Mouse (Mus musculus): ENCODE measurements around the gene Elavl3.

Gene Elavl3

DNA sequence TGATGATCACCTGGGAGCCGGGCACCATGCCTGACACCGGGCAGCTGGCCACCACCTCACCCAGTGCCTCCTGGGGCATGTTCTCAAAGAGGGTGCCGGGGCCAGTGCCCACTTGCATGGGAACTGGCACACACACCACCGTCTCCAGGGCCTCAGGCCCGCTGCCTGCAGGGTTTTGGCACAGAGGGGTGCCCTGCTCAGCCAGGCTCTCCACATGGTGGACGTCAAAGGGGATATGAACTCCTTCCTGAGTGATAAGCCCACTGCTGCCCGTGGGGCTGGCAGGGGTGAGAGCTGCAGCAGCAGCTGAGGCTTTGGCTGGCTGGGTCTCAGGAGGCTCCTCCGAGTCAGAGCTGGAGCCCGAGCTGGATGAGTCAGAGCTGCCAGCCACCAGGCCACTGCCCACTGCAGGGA, 6.2 kb upstream of the Elavl3 start:
- DNase-seq (ENCODE audit: low spot score in 2 of 2) = no peak

GRCm38 (mm10) chr9:22057031-22057517, 5.3 kb upstream of the Elavl3 start:
- no peak for DNase-seq (ENCODE audit: low spot score in 2 of 2)

DNA sequence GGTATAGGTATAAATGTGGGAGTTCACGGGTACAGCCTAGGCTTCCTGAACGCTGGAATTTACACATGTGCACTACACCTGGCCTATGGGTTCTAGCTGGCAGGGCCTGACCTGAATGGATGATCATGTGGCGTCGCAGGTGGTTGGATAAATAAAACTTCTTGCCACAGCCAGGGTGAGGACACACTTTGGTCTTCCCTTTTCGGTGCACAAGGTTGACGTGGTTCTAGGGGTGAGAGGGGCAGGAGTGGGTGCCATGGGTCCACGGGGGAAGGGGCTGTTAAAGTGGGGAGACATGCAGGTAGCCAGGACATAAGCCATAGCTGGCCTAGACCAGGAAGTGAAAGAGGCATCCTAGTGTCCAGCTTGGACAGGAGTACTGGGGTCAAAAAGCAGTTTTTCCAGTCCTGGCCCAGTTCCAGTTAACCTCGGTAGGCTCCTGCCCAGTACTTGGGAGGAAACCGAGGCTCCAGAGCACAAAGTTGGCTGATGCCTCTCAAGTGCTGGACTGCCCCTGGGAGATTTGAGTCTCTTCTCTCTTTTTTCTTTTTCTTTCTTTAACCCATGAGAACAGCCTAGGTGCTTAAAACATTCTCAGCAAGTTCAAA, 4.6 kb upstream of the Elavl3 start:
- no peak for DNase-seq (ENCODE audit: low spot score in 2 of 2)

DNA sequence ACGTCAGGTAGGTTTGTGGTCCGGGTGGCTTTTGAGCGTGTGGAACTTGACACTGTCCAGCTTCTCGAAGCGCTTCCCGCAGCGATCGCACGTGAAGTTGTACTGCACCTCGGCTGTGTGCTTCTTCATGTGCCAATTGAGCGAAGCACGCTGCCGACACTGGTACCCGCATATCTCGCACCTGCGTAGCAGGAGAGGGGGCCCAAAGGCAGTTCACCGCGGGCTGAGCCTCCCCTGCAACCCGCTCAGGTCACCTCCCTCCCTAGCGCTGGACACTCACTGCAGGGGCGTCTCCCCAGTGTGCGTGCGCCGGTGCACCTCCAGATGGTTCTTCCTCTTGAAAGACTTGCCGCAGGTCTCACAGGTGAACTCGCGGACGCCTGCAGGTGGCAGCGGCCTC, 3.9 kb upstream of the Elavl3 start:
- DNase-seq (ENCODE audit: low spot score in 2 of 2) = no peak

DNA sequence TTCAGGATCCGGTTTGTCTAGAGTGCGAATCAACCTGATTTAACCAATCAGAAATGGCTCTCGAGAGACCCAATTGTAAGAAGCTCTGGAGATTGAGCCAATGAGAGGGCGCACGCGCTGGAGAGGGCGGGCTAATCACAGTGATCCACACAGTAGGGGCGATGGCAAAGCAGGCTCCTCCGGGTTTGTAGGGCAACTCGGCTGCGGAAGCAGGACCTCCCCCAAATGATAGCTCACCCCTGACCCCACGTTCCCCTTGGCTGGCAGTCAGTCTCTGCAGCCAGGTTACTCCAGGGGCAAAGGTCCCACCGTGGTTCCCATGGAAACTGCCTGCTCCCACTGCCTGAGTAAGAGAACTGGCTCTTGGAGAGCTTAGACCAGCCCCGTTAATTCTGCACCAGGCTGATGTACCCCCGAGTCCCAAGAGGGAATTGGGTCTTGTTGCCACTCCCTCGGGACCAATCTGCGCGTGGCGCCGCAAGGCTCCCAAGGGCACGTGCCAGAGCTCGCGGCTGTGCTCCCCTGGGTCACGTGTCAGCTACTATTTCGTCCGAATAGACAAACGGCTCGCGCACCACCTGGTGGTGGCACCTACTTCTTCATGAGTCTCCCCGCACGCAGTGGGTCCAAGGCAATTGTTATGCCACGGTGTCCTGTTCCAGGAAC, 2.7 kb upstream of the Elavl3 start:
- DNase-seq (ENCODE audit: low spot score in 2 of 2) = peak; percentile 81 to 88

GRCm38 (mm10) chr9:22053657-22054056, 1.8 kb upstream of the Elavl3 start:
- no peak for DNase-seq (ENCODE audit: low spot score in 2 of 2)

DNA sequence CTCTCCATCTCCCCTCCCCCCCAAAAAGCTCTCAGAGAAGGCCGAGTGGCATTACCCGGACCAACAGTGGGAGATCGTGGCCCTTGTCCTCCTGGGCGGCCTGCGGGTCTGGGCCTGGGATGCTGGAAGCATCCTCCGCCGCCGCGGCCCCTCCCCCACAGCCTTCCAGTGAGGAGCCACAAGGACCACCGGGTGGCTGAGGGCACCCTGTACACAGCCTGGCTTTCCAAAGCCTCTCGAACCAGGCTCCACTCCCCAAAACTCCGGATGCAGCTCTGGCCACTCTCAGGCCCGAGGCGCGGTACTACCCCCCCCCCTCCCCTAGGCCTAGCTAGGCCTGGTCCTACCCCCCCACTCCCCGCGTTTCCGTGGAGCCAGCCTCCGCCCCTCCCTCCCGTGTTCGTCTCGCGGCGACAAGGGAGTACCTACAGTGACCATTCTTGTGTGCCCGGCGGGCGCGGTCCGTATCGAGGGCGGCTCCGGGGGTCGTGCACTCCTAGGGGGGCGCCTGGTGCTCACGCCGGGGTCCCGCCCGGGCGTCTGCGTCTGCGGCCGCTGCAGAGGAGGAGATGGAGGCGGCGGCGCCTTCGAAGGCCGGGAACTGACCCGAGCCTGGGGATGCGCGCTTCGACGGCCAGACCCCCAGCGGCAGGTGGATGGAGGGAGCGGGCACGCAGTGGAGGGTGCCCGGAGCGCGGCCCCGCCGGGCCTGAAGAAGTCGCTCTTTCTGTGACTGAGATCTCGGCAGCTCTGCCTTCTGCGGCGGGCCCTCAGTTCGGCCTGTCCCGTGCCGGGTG, 464 bp downstream of the Elavl3 start:
- DNase-seq (ENCODE audit: low spot score in 2 of 2) = no peak

DNA sequence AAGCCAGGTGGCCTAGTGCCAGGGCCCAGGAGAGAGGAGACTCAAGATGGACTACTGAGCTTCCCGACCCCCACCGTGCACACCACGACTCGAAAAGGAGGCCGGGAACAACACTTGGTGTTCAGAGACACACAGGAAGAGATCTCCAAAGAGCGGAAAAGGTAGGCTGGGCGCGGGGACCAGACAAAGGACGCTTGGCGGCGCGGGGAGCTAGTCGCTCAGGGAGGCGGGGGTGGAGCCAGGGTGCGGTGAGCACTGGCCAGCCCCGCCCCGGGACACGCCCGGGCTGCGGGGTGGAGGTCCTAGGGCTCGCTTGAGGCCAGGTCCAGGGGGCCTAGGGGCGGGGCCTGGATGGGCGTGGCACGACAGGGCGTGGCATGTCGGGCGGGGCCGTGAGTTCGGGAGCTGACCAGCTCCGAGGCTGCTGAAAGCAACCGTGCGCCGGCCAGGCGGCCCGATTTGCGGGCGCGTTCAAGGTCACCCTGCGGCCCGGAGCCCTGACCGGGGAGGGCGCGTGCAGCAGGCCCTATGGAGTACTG, 1.4 kb downstream of the Elavl3 start:
- DNase-seq (ENCODE audit: low spot score in 2 of 2) = peak in 1 of 2 experiments; percentile 64

DNA sequence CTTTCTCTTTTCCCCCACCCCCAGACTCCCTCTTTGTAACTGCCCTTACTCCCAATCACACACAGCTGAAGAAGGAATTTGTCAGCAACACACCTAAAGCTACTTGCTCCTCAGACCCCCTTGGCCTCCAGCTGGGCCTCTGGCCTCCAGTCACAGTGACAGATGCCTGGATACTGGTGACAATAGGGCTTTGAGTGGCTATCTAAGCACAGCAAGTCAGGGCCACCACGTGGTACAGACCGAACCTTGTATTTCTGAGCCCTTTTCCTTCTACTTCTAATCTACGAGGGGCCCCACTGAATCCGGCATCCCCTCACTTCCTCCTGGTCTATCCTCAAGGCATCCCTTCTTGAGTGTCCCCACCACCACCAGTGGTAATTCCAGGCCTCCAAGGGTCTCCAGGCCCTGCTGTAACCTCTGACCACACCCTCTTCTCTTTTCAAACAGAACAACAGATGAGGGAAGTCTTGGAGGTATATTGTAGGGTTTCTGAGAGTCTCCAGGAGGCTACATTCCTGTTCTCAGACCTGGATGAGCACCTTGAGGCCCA, 2.0 kb downstream of the Elavl3 start:
- DNase-seq (ENCODE audit: low spot score in 2 of 2) = no peak

- DNase-seq (ENCODE audit: low spot score in 2 of 2) = no peak
Measured at GRCm38 (mm10) chr9:22049315-22049714, 2.5 kb downstream of the Elavl3 start.

DNA sequence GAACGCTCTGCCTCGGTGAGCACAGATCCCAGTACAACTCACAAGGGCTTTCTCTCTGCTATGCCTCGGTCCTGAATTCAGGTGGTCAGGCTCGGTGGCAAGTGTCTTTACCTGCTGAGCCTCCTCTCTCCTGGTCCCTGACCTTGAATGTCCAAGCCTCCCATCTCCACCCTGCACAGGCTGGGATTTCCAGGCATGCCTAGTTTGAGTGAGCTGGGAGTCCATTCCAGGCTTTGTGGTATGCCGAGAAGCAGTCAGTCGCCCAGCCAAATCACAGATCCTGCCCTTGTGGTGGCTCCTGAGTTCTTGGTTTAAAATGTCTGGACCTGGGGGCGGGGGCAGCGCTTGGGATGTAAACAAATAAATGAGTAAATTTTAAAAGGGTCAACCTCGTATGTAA, 4.5 kb downstream of the Elavl3 start:
- DNase-seq (ENCODE audit: low spot score in 2 of 2) = no peak

DNA sequence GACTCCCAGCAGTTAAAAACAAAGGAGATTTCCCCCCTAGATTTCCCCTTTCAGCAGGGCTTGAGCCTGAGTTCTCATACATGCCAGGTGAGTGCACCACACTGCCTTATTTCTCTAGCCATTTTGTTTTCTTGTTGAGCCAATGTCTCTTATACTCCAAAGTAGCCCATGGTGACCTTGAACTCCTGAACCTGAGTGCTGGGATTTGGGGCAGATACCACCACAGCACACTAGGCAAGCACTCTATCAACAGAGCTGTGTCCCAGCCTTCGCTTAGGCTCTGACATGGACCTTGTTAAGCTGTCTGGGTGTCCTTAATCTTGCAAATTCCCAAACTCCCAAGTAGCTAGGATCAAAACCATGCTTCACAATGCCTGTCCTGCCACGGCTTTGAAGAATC, 10.0 kb downstream of the Elavl3 start:
- no peak for DNase-seq (ENCODE audit: low spot score in 2 of 2)

- DNase-seq (ENCODE audit: low spot score in 2 of 2) = no peak
Measured at GRCm38 (mm10) chr9:22037826-22038225, 14.0 kb downstream of the Elavl3 start.

GRCm38 (mm10) chr9:22035300-22036044, 16.4 kb downstream of the Elavl3 start:
- DNase-seq (ENCODE audit: low spot score in 2 of 2) = no peak

DNA sequence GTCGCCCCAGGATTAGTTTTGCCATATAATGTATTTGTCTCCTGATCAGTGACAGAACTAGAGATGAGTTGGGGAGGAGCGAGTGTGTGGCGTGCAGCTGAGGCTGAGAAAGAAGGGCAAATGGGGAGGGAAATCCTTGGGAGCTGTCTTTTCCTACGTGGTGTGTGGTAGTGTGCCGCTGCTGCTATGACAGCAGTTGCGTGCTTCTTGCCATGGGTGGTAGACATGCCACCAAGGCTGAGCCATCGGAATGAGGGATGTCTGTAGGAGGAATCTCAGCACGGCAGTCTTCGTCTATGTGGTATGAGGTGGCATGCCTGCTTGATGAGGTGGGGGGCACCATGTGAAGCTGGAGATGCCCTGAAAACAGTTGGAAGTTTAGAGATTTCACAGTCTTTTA, 21.4 kb downstream of the Elavl3 start:
- no peak for DNase-seq (ENCODE audit: low spot score in 2 of 2)

GRCm38 (mm10) chr9:22028467-22028866, 23.4 kb downstream of the Elavl3 start:
- no peak for DNase-seq (ENCODE audit: low spot score in 2 of 2)

DNA sequence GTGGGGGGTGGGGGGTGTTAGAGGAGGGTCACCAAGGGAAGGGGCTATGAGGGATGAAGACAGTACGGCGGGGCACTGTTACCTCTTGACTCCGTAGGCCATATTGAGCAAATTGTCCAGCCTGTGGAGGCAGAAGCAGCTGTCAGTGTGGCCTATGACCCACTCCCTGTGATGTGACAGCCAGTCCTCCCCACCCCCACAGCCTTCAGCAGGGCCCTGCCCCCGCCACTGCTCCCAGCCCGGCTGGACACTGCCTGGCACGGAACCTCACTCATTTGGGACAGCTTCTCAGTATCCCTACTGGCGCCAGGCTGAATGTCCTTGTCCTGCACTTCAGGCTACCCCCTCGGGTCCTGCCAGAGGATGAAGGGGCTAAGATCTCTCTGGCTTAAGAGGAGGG, 27.2 kb downstream of the Elavl3 start:
- DNase-seq (ENCODE audit: low spot score in 2 of 2) = peak in 1 of 2 experiments; percentile 49

DNA sequence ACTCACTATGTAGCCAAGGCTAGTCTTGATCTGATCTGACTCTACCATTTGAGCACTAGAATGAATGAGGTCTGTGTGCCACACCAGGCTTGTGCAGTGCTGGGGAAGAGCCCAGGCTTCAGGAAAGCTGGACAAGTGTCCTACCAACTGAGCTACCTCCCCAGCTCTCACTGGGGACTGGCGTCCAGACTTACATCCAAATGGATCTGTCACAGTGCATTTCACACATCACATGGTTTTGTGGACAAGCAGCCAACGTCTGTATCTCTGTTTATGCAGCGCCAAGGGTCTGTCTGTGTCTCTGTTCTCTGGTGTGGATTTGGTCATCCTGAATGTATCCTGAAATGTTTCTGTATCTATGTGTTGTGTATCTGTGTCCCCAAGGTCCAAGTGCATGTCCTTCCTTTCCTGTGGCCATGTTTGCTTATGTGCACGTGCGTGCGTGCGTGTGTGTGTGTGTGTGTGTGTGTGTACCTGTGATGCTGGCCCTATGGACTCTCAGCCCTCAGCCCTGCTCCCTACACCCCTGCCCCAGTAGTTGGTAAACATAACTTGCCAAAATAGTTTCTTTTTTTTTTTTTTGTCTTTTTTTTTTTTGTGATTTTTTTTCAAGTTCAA, 34.5 kb downstream of the Elavl3 start:
- DNase-seq (ENCODE audit: low spot score in 2 of 2) = no peak

- DNase-seq (ENCODE audit: low spot score in 2 of 2) = no peak
Measured at GRCm38 (mm10) chr9:22016245-22016644, 35.6 kb downstream of the Elavl3 start.

- DNase-seq (ENCODE audit: low spot score in 2 of 2) = no peak
Measured at GRCm38 (mm10) chr9:22012731-22013130, 39.1 kb downstream of the Elavl3 start.

GRCm38 (mm10) chr9:22011055-22011454, 40.8 kb downstream of the Elavl3 start:
- DNase-seq (ENCODE audit: low spot score in 2 of 2) = no peak

All from left cerebral cortex, adult 9 months (tissue).